Mouse (Mus musculus) lung, postnatal 0 days (tissue): ENCODE measurements around the gene Cers1.

Source experiments
- CTCF ChIP-seq: IDR thresholded peaks from 2 replicates; pipeline ENCODE4 v1.5.1; 2016; ENCODE audit warnings: antibody characterized with exemption, mild to moderate bottlenecking
- EP300 ChIP-seq: IDR thresholded peaks from 2 replicates; pipeline ENCODE4 v1.6.1; 2016; ENCODE audit warnings: antibody characterized with exemption, mild to moderate bottlenecking, control low read depth

GRCm38 (mm10) chr8:70376275-70376741, 60.7 kb downstream of the Cers1 start:
- no peak for TF ChIP-seq CTCF
- no peak for TF ChIP-seq EP300
